Mouse (Mus musculus): ENCODE measurements at regions not wholly inside any gene's neighbourhood (a gene's known extent, or its start where the extent isn't known, plus 50 kb on each side); places are given as distances from the start of the nearest gene placed in this dataset.
A peak's percentile ranks its signal among the peaks of the same experiment; 100 is the strongest.

DNA sequence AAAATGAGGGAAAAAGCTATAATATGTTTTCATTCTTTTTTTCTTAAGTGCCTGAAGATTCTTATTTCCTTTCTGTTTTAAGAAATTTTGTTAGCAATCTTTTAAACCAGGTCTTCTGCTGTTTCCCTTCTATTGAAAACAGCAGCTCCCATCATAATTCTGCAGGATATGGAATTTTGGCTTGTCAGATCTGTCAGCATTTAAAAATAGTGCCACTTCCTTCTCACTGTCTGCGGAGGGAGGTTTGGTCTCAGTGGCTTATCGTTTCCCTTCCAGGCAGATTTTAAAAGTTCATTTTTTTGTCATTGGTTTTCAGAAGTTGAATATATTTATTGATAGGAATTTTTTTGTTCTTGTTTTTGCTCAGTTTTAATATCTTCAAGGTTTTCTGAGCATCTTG is 776.1 kb upstream of the Marcks start:
- Histone ChIP-seq H3K27ac (replicated peaks; ENCODE audit: low read depth, low read length) (no peak overlapping the region), H3K9me3 (replicated peaks; ENCODE audit: control insufficient read depth, low read length) (no peaks in the 10 kb centered on the region), H3K27me3 (ENCODE audit: control insufficient read depth, insufficient read depth, low read length) (no peaks in the 10 kb centered on the region), H3K4me2 (ENCODE audit: low read depth, low read length) (no peak overlapping the region), H3K4me3 (ENCODE audit: low read depth, low read length) (no peak overlapping the region), H3K9ac (replicated peaks; ENCODE audit: low read length) (no peak overlapping the region), H3K4me1 (ENCODE audit: control insufficient read depth, insufficient read depth, low read length) (no peaks in the 10 kb centered on the region), H3K36me3 (replicated peaks; ENCODE audit: control insufficient read depth, insufficient read depth, low read depth, low read length) (no peaks in the 10 kb centered on the region)
- ATAC-seq (replicated peaks; ENCODE audit: insufficient number of reproducible peaks, low FRiP score, low TSS enrichment, low read depth) (no peak), DNase-seq (ENCODE audit: low spot score) (no peak)
- 77% methylated on average over 2 of the region's 2 CpGs for WGBS

DNA sequence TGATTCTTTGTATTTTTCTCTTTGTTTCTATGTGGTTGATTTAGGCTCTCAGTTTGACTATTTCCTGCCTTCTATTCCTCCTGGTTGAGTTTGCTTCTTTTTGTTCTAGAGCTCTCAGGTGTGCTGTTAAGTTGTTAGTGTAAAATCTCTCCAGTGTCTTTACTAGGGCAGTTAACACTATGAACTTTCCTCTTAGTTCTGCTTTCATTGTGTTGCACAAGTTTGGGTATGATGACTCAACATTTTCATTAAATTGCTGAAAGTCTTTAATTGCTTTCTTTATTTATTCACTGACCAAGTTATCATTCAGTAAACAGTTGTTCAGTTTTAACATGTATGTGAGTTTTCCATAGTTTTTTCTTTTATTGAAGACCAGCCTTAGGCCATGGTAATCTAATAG is 772.9 kb upstream of the Marcks start:
- H3K4me2 ChIP-seq (ENCODE audit: low read depth, low read length), result no peak overlapping the region
- H3K4me3 ChIP-seq (ENCODE audit: low read depth, low read length), result no peak overlapping the region
- no peak overlapping the region for H3K9ac ChIP-seq (replicated peaks; ENCODE audit: low read length)
- H3K9me3 ChIP-seq (replicated peaks; ENCODE audit: control insufficient read depth, low read length), result no peaks in the 10 kb centered on the region
- H3K27me3 ChIP-seq (ENCODE audit: control insufficient read depth, insufficient read depth, low read length), result no peaks in the 10 kb centered on the region
- no peaks in the 10 kb centered on the region for H3K4me1 ChIP-seq (ENCODE audit: control insufficient read depth, insufficient read depth, low read length)
- H3K36me3 ChIP-seq (replicated peaks; ENCODE audit: control insufficient read depth, insufficient read depth, low read depth, low read length), result no peaks in the 10 kb centered on the region
- no peak for ATAC-seq (replicated peaks; ENCODE audit: insufficient number of reproducible peaks, low FRiP score, low TSS enrichment, low read depth)
- H3K27ac ChIP-seq (replicated peaks; ENCODE audit: low read depth, low read length), result no peak overlapping the region
- no peak for DNase-seq (ENCODE audit: low spot score)

DNA sequence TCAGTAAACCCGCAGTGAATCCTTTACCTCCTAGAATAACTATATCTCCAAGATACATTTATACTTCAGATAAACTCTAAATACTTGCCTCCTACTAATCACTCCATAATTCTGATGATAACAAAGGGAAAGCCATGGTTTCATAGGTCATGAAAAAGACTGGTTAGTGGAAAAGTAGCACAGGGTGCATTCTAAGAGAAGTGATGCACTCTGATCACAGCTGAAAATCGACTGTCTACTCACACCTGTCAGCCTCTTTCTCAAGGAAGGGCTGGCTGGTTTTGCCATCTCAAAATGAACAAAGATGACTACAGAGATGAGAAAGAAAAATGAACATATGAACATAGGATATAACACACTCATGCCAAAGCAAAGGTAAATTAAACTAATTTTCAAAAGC is 769.6 kb upstream of the Marcks start:
- ATAC-seq (replicated peaks; ENCODE audit: insufficient number of reproducible peaks, low FRiP score, low TSS enrichment, low read depth) (no peak), DNase-seq (ENCODE audit: low spot score) (no peak)
- 44% methylated on average over 2 of the region's 2 CpGs for WGBS
- H3K4me1 ChIP-seq (ENCODE audit: control insufficient read depth, insufficient read depth, low read length), result no peaks in the 10 kb centered on the region
- no peak overlapping the region for H3K27ac ChIP-seq (replicated peaks; ENCODE audit: low read depth, low read length)
- no peaks in the 10 kb centered on the region for H3K27me3 ChIP-seq (ENCODE audit: control insufficient read depth, insufficient read depth, low read length)
- H3K4me2 ChIP-seq (ENCODE audit: low read depth, low read length), result no peak overlapping the region
- H3K9ac ChIP-seq (replicated peaks; ENCODE audit: low read length), result no peak overlapping the region
- H3K4me3 ChIP-seq (ENCODE audit: low read depth, low read length), result no peak overlapping the region
- H3K9me3 ChIP-seq (replicated peaks; ENCODE audit: control insufficient read depth, low read length), result no peaks in the 10 kb centered on the region
- H3K36me3 ChIP-seq (replicated peaks; ENCODE audit: control insufficient read depth, insufficient read depth, low read depth, low read length), result no peaks in the 10 kb centered on the region

DNA sequence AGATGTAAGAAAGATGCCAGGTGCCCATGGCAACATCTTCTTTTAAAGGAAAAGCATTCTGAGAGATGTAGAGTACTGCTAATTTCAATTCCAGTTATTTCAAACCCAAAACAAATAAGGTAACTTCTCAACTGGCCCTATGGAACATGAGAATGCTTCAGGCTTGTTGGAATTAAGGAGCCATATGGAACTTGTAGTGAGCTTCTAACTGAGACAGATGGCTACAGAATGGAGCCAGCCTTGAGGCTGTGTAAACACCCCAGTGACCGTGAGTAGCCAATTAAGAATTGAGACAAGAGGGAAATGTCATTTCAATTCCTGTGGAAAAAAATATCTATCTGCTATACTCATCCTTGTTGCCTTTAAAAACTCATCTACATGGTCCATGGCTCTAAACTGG is 769.0 kb upstream of the Marcks start:
- Histone ChIP-seq H3K36me3 (replicated peaks; ENCODE audit: control insufficient read depth, insufficient read depth, low read depth, low read length) (no peaks in the 10 kb centered on the region), H3K9me3 (replicated peaks; ENCODE audit: control insufficient read depth, low read length) (no peaks in the 10 kb centered on the region), H3K9ac (replicated peaks; ENCODE audit: low read length) (no peak overlapping the region), H3K4me2 (ENCODE audit: low read depth, low read length) (no peak overlapping the region), H3K27me3 (ENCODE audit: control insufficient read depth, insufficient read depth, low read length) (no peaks in the 10 kb centered on the region), H3K27ac (replicated peaks; ENCODE audit: low read depth, low read length) (no peak overlapping the region), H3K4me3 (ENCODE audit: low read depth, low read length) (no peak overlapping the region), H3K4me1 (ENCODE audit: control insufficient read depth, insufficient read depth, low read length) (no peaks in the 10 kb centered on the region)
- DNase-seq (ENCODE audit: low spot score) (peak; percentile 43), ATAC-seq (replicated peaks; ENCODE audit: insufficient number of reproducible peaks, low FRiP score, low TSS enrichment, low read depth) (no peak)
- 20% methylated on average over 1 of the region's 1 CpGs for WGBS

DNA sequence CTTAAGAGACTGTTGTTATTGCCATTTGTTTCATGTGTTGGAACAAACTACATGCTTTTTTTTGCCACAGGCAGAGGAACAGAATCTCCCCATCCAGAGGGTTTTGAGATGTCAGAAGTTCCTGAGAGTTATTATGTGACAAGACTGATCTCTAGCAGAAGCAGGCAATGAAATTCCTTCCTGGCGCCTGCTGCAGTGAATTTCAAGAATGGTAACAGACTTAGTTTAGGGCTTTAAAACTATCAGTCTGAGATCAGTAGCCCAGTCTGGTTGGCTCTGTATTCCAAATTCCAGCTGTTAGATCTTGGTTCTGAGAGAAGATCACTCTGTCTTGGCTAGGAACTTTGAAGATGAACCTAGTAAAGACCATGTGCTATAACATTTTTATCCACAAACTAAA is 749.2 kb upstream of the Marcks start:
- Histone ChIP-seq H3K4me2 (ENCODE audit: low read depth, low read length) (no peak overlapping the region), H3K4me1 (ENCODE audit: control insufficient read depth, insufficient read depth, low read length) (no peaks in the 10 kb centered on the region), H3K27ac (replicated peaks; ENCODE audit: low read depth, low read length) (no peak overlapping the region), H3K4me3 (ENCODE audit: low read depth, low read length) (no peak overlapping the region), H3K36me3 (replicated peaks; ENCODE audit: control insufficient read depth, insufficient read depth, low read depth, low read length) (no peaks in the 10 kb centered on the region), H3K9me3 (replicated peaks; ENCODE audit: control insufficient read depth, low read length) (no peaks in the 10 kb centered on the region), H3K27me3 (ENCODE audit: control insufficient read depth, insufficient read depth, low read length) (no peaks in the 10 kb centered on the region), H3K9ac (replicated peaks; ENCODE audit: low read length) (no peak overlapping the region)
- ATAC-seq (replicated peaks; ENCODE audit: insufficient number of reproducible peaks, low FRiP score, low TSS enrichment, low read depth) (no peak), DNase-seq (ENCODE audit: low spot score) (no peak)
- 54% methylated on average over 1 of the region's 1 CpGs for WGBS

DNA sequence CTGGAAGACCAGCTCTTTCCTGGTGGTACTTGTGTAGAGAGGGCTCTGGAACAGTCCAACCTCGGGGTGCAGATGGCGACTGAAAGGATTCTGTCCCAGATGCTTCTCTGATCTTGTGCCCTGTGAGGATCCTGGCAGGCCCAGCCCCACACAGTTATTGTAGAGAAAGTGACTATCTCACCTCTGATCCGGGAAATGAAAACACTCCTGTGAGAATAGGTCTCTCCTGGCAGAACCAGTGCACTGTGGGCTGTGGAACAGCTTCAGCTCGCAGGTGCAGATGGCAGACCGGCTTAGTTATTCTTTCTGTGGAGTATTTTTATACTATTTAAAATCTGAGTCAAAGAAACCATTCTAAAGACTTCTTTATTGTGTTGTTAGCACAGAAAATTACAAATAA is 742.1 kb upstream of the Marcks start:
- H3K9me3 ChIP-seq (replicated peaks; ENCODE audit: control insufficient read depth, low read length), result no peaks in the 10 kb centered on the region
- 82% methylated on average over 5 of the region's 5 CpGs for WGBS
- H3K4me1 ChIP-seq (ENCODE audit: control insufficient read depth, insufficient read depth, low read length), result no peaks in the 10 kb centered on the region
- no peak overlapping the region for H3K4me3 ChIP-seq (ENCODE audit: low read depth, low read length)
- H3K9ac ChIP-seq (replicated peaks; ENCODE audit: low read length), result no peak overlapping the region
- no peaks in the 10 kb centered on the region for H3K36me3 ChIP-seq (replicated peaks; ENCODE audit: control insufficient read depth, insufficient read depth, low read depth, low read length)
- no peak overlapping the region for H3K4me2 ChIP-seq (ENCODE audit: low read depth, low read length)
- ATAC-seq (replicated peaks; ENCODE audit: insufficient number of reproducible peaks, low FRiP score, low TSS enrichment, low read depth), result no peak
- no peaks in the 10 kb centered on the region for H3K27me3 ChIP-seq (ENCODE audit: control insufficient read depth, insufficient read depth, low read length)
- H3K27ac ChIP-seq (replicated peaks; ENCODE audit: low read depth, low read length), result no peak overlapping the region
- DNase-seq (ENCODE audit: low spot score), result no peak

DNA sequence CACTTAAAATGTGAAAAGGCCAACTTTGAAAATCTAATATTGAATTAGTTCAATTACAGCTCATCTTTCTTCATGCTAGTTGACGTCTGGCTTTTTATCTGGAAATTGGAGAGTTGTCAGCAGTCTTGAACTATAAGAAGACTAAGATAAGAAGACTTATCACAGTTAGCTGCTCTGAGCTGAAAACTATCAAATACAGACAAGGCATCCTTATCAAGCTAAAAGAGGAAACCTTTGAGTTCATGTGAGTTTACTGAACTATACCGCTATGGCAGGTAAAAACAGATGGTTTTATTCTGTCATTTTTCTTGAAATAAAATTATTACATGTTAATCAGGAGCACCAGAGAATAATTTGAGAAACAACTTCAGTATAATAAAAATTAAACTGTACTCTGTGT is 735.2 kb upstream of the Marcks start:
- Histone ChIP-seq H3K4me3 (ENCODE audit: low read depth, low read length) (no peak overlapping the region), H3K9me3 (replicated peaks; ENCODE audit: control insufficient read depth, low read length) (no peaks in the 10 kb centered on the region), H3K4me1 (ENCODE audit: control insufficient read depth, insufficient read depth, low read length) (no peaks in the 10 kb centered on the region), H3K4me2 (ENCODE audit: low read depth, low read length) (no peak overlapping the region), H3K36me3 (replicated peaks; ENCODE audit: control insufficient read depth, insufficient read depth, low read depth, low read length) (no peaks in the 10 kb centered on the region), H3K9ac (replicated peaks; ENCODE audit: low read length) (no peak overlapping the region), H3K27ac (replicated peaks; ENCODE audit: low read depth, low read length) (no peak overlapping the region), H3K27me3 (ENCODE audit: control insufficient read depth, insufficient read depth, low read length) (no peaks in the 10 kb centered on the region)
- DNase-seq (ENCODE audit: low spot score) (no peak), ATAC-seq (replicated peaks; ENCODE audit: insufficient number of reproducible peaks, low FRiP score, low TSS enrichment, low read depth) (no peak)
- WGBS, result 83% methylated on average over 2 of the region's 2 CpGs

DNA sequence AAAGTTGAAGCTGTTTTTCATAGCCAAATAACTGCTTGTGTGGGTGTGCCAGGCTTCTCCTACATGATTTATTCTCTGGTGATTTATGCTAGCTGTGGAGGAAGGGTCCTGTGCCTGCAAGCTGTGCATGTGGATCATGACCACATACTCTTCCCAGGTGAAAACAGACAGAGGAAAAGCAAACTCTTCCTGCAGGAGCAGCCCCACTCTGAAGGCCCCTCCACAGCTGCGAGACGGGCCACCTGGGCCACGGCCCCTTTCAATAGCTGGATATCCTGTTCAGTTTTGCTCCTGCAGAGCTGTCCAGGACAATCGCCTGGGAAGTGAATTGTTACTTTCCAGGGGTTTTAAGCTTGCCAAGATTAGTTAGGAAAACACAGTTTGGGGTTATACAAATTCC is 722.3 kb upstream of the Marcks start:
- ATAC-seq (replicated peaks; ENCODE audit: insufficient number of reproducible peaks, low FRiP score, low TSS enrichment, low read depth) (no peak), DNase-seq (ENCODE audit: low spot score) (peak; percentile 43)
- Histone ChIP-seq H3K27me3 (ENCODE audit: control insufficient read depth, insufficient read depth, low read length) (no peaks in the 10 kb centered on the region), H3K9me3 (replicated peaks; ENCODE audit: control insufficient read depth, low read length) (no peaks in the 10 kb centered on the region), H3K27ac (replicated peaks; ENCODE audit: low read depth, low read length) (no peak overlapping the region), H3K4me2 (ENCODE audit: low read depth, low read length) (no peak overlapping the region), H3K4me3 (ENCODE audit: low read depth, low read length) (no peak overlapping the region), H3K4me1 (ENCODE audit: control insufficient read depth, insufficient read depth, low read length) (no peaks in the 10 kb centered on the region), H3K9ac (replicated peaks; ENCODE audit: low read length) (no peak overlapping the region), H3K36me3 (replicated peaks; ENCODE audit: control insufficient read depth, insufficient read depth, low read depth, low read length) (no peaks in the 10 kb centered on the region)
- WGBS, result 44% methylated on average over 4 of the region's 4 CpGs
